Mouse (Mus musculus) ES-Bruce4 (cell line): Measurements from ENCODE around the gene Bhlha9.

Experiments used
- CTCF ChIP-seq: IDR thresholded peaks from one replicate; pipeline ENCODE4 v1.8.1; 2011; ENCODE audit warnings: low read depth, low read length
- EP300 ChIP-seq: IDR thresholded peaks from 2 replicates; pipeline ENCODE4 v1.6.1; 2011; ENCODE audit warnings: low read depth, low read length; ENCODE audit not compliant: insufficient read depth
- POLR2A ChIP-seq: IDR thresholded peaks from one replicate; pipeline ENCODE4 v1.8.1; 2011; ENCODE audit warnings: low read length; ENCODE audit not compliant: insufficient read depth

DNA sequence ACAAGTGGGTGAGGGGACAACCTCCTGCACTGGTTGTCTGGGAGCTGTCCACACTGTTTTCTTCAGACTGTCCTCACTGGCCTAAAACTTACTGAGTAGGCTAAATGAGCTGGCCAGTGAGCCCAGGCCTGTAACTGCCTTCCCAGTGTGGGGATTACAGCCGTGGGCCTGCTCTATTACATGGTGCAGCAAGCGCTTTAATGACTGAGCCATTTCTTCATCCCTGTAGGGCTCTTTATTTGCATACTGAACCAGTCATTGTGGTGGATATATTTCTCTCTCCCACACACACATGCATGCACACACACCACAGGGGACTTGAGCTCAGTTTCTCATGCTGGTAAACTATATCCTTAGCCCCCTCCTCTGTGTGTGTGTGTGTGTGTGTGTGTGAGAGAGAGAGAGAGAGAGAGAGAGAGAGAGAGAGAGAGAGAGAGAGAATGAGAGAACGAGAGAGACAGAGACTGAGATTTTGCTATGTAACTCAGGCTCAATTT lies 19.4 kb upstream of the Bhlha9 start:
- no peak for TF ChIP-seq POLR2A
- TF ChIP-seq CTCF: no peak
- TF ChIP-seq EP300: no peak
